Mouse (Mus musculus) cerebellum, adult 2 months (tissue): ENCODE results near the gene Usp22. TPM values are rescaled to one million over a fixed set of nuclear protein-coding genes. Genes with fewer than 3 reads are reported as not detected.

Experiments
- DNase-seq, 2 experiments: peaks; one replicate each; pipeline ENCODE4 v3.0.0; 2021
- H3K27ac ChIP-seq: fragments of 200-500 bp; 2 replicates; pipeline ENCODE4 v1.5.1; 2012; ENCODE audit warnings: low read length, control low read depth, inconsistent platforms; ENCODE audit not compliant: insufficient read depth
- H3K27me3 ChIP-seq: fragments of 200-500 bp; 2 replicates; pipeline ENCODE4 v1.6.1; 2012; ENCODE audit warnings: inconsistent platforms, mild to moderate bottlenecking, low read length, moderate library complexity; ENCODE audit not compliant: control insufficient read depth, insufficient read depth
- H3K4me1 ChIP-seq: fragments of 200-500 bp; 2 replicates; pipeline ENCODE4 v1.6.1; 2011; ENCODE audit warnings: low read length; ENCODE audit not compliant: control insufficient read depth, insufficient read depth
- H3K4me3 ChIP-seq: fragments of 200-500 bp; replicated peaks from 2 replicates; pipeline ENCODE3; 2011; ENCODE audit warnings: mild to moderate bottlenecking, low read depth, low read length, control low read depth; ENCODE audit not compliant: insufficient read depth
- CTCF ChIP-seq: fragments of 200-500 bp; IDR thresholded peaks from 2 replicates; pipeline ENCODE4 v1.5.1; 2011; ENCODE audit warnings: low read depth, mild to moderate bottlenecking, control low read depth, low read length, moderate library complexity, borderline replicate concordance; ENCODE audit not compliant: insufficient read depth
- POLR2A ChIP-seq: fragments of 200-500 bp; IDR thresholded peaks from 2 replicates; pipeline ENCODE4 v1.6.1; 2011; ENCODE audit warnings: low read length, control low read depth, borderline replicate concordance; ENCODE audit not compliant: insufficient read depth
- WGBS: fragments of 180-500 bp; shearing (Covaris S2); methylation state at CpG from one replicate; pipeline ENCODE4 v1.1.7; 2018; 5-methylcytosine and 5-hydroxymethylcytosine counted together
- polyA plus RNA-seq: library from polyadenylated mRNA; depleted of rRNA; stranded (reverse); fragments of >200 nt; gene quantifications from 2 replicates; pipeline ENCODE4 v1.2.3, GENCODE M21; 2012

The Usp22 gene
- polyA plus RNA-seq, 1 experiment, result 142 TPM

DNA sequence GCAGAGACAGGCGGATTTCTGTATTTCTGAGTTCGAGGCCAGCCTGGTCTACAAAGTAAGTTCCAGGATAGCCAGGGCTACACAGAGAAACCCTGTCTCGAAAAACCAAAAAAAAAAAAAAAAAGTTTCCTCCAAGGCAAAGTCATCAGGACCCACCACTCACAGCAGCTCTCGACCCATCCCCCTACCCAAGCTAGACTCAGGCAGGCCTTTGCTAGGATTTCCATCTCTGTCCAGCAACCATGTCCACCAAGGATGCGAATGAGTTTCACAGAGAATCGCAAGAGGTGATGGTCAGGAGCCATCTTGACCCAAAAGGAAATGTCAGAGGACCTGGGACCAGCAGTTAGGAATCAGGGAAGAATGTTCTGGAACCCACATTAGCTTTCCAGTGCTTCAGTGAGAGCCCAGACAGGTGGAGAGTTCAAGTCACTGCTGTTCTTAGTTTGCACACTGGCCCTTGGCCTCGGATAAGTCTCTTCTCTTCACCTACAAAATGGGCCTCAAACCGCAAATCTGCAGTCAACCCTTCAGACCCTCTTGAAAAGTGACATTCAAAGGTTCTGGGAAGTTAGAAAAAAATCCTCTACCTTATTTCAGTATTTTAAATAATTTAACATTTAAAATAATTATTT lies 47.3 kb downstream of the Usp22 start:
- no peaks in the 10 kb centered on the region for H3K4me1 ChIP-seq
- no peak overlapping the region for H3K4me3 ChIP-seq
- TF ChIP-seq CTCF (no peak), POLR2A (no peak)
- H3K27ac ChIP-seq, result no peak overlapping the region
- 92% methylated on average over 8 of the region's 8 CpGs for WGBS
- no peaks in the 10 kb centered on the region for H3K27me3 ChIP-seq
- DNase-seq, result no peak

DNA sequence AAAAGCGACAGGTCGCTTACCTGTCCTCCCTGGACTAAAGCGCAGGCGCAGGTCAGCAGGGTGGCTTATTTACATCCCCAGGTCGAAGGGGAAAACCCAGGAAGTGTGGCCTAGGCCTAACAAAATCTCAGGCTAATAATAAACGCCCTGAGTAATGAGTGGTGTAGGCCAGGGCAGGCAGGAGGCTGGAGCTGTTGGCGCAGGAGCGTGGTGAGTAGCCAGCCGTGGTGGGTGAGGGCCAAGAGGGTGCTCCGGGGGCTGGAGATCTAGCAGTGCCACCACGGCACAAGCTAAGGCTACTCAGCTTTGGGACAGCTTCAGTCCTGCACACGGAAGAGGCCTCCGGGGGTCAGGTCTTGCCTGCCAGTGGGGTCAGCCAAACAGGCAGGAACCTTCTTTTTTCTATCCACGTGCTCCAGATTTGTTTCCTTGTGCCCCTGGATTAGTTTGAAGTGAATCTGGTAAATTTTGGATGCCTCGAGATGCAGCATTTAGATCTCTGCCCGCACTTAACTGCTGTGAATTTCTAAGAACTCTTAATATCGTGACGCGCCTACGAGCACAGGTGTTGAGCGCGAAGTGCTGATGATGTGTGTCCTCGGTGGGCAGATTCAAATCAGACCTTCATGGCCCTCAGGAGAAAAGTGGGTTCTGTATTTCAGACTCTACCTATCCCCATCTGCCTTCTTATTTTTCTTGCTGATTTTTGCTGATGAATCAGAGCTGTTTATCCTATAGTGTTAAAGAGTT lies 48.1 kb downstream of the Usp22 start, which contains the start of gene Tnfrsf13b:
Gene Tnfrsf13b, plus strand, starts transcription at position 150 of the 750 bp plus-strand sequence.
- Histone ChIP-seq H3K27ac (no peak within 1 kb of the TSS), H3K27me3 (no peaks in the 10 kb centered on the region), H3K4me1 (no peaks in the 10 kb centered on the region), H3K4me3 (no peak within 1 kb of the TSS)
- 78% methylated on average over 23 of the region's 23 CpGs for WGBS
- TF ChIP-seq POLR2A (no peak), CTCF (no peak)
- no peak for DNase-seq

DNA sequence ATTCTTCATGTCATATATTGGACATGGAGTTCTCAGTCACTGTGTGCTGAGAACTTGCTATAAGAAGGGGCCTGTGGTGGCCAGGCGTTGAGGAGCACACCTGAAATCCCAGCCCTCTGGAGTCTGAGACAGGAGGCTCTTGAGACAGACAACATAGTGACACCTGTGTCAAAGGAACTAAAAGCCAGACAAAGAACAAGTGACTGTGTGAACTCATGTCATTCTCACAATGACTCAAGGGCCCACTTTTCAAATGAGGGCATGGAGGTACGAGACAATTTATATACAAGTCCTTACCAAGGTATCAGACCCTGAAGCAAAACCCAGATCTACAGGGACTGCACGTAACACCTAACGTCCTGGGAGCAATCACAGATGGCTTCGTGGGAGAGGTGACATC lies 48.9 kb downstream of the Usp22 start:
- Histone ChIP-seq H3K27me3 (no peaks in the 10 kb centered on the region), H3K27ac (no peak overlapping the region), H3K4me3 (no peak overlapping the region), H3K4me1 (no peaks in the 10 kb centered on the region)
- no peak for DNase-seq
- TF ChIP-seq POLR2A (no peak), CTCF (no peak)
- WGBS, result 87% methylated on average over 5 of the region's 5 CpGs

GRCm38 (mm10) chr11:61123886-61124285 lies 51.0 kb downstream of the Usp22 start:
- DNase-seq, result no peak
- WGBS, result 82% methylated on average over 3 of the region's 3 CpGs
- no peaks in the 10 kb centered on the region for H3K27me3 ChIP-seq
- no peak for TF ChIP-seq CTCF
- TF ChIP-seq POLR2A, result no peak
- H3K4me3 ChIP-seq, result no peak overlapping the region
- no peaks in the 10 kb centered on the region for H3K4me1 ChIP-seq
- H3K27ac ChIP-seq, result no peak overlapping the region

DNA sequence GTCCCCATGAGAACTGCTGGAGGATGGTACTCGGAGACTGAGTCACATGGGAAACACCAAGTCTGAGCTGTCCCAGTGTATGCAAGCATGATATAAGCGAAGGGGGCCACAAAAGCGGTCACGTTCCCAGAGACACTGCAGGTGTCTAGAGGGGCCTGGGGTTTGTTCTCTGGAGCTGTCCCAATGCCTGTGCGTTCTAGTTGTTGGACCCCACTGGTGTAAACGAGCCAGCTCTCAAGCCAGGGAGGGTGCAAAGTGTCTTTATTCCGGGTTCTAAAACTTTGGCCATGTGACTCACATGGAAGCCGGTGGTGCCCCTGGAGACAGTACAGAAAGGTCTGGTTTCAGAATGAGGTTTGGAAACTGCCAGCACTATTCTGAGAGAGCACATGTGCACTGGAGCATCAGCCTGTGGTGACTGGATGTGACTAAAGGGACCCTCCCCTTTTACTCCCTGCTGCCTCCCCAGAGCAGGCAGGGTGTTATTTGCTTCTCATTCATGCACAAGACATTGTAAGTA lies 52.0 kb downstream of the Usp22 start:
- Histone ChIP-seq H3K27me3 (no peaks in the 10 kb centered on the region), H3K27ac (no peak overlapping the region), H3K4me3 (no peak overlapping the region), H3K4me1 (no peaks in the 10 kb centered on the region)
- DNase-seq, result no peak
- TF ChIP-seq POLR2A (no peak), CTCF (no peak)
- WGBS, result 79% methylated on average over 8 of the region's 8 CpGs

GRCm38 (mm10) chr11:61122283-61122768 lies 52.5 kb downstream of the Usp22 start:
- 89% methylated on average over 9 of the region's 9 CpGs for WGBS
- no peaks in the 10 kb centered on the region for H3K27me3 ChIP-seq
- H3K27ac ChIP-seq, result no peak overlapping the region
- no peak overlapping the region for H3K4me3 ChIP-seq
- TF ChIP-seq POLR2A (no peak), CTCF (no peak)
- H3K4me1 ChIP-seq, result no peaks in the 10 kb centered on the region
- no peak for DNase-seq

GRCm38 (mm10) chr11:61119996-61120583 lies 54.8 kb downstream of the Usp22 start:
- TF ChIP-seq CTCF, result no peak
- no peak for TF ChIP-seq POLR2A
- Histone ChIP-seq H3K27ac (no peak overlapping the region), H3K4me3 (no peak overlapping the region), H3K27me3 (no peaks in the 10 kb centered on the region), H3K4me1 (no peaks in the 10 kb centered on the region)
- 89% methylated on average over 3 of the region's 3 CpGs for WGBS
- no peak for DNase-seq

DNA sequence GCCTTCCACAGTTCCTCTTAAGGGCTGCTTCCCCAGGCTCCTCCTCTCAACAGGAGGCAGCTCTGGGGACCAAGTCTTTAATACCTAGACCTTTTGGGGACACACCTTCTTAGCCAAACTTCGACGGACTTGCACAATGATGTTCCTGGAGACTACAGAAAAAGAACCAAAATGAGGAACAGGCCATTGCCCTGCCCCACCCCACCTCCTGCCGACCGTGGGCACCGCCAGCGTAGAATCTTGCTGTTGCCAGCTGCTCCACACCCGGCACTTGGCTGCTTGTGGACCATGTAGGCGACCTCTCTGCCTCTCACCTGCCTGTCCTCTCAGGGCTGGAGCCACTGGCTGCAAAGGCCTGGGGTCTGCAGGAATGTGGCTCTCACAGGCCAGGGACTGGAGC lies 58.6 kb downstream of the Usp22 start:
- no peaks in the 10 kb centered on the region for H3K4me1 ChIP-seq
- TF ChIP-seq CTCF (no peak), POLR2A (no peak)
- 52% methylated on average over 8 of the region's 8 CpGs for WGBS
- no peak overlapping the region for H3K27ac ChIP-seq
- DNase-seq, result no peak
- no peaks in the 10 kb centered on the region for H3K27me3 ChIP-seq
- H3K4me3 ChIP-seq, result no peak overlapping the region
